Mouse (Mus musculus): ENCODE measurements around the gene 6030498E09Rik. TPM values are rescaled to one million over a fixed set of nuclear protein-coding genes. Genes with fewer than 3 reads are reported as not detected.

Gene 6030498E09Rik
- polyA plus RNA-seq, 2 experiments: not detected

GRCm38 (mm10) chrX:38996265-38996664 lies 223.8 kb downstream of the 6030498E09Rik start:
- 82% methylated on average over 5 of the region's 5 CpGs for WGBS
- Histone ChIP-seq H3K9me3 (ENCODE audit: control insufficient read depth, low read length) (no peaks in the 10 kb centered on the region), H3K4me3 (replicated peaks; ENCODE audit: low read length) (no peak overlapping the region), H3K27me3 (ENCODE audit: control insufficient read depth, insufficient read depth, low read length) (no peaks in the 10 kb centered on the region), H3K4me1 (ENCODE audit: control insufficient read depth, insufficient read depth, low read length) (no peaks in the 10 kb centered on the region), H3K4me2 (replicated peaks; ENCODE audit: low read depth, low read length, severe bottlenecking) (no peak overlapping the region), H3K36me3 (ENCODE audit: control insufficient read depth, insufficient read depth, low read length) (no peaks in the 10 kb centered on the region), H3K27ac (replicated peaks; ENCODE audit: low read depth, low read length) (no peak overlapping the region), H3K9ac (ENCODE audit: low read depth, low read length, severe bottlenecking) (no peak overlapping the region)
- DNase-seq (ENCODE audit: low spot score): no peak
- no peak for TF ChIP-seq POLR2A (IDR thresholded peaks at IDR 0.05; ENCODE audit: borderline replicate concordance, extremely low read depth, insufficient read depth, insufficient read length)
- ATAC-seq (ENCODE audit: low FRiP score, low read depth): no peak

Small RNAs within 50 kb of the gene (microRNA-seq; reads per million reads assigned to microRNA genes)
- gene Gm25642: not detected

Other genes starting within 250 kb of the 6030498E09Rik start
- gene Cul4b, start 196.5 kb upstream of the 6030498E09Rik start, polyA plus RNA-seq (2012; rRNA removed): 16.7 and 21.6 TPM in 2 replicates
- 33.0 and 35.7 TPM in 2 replicates for gene Cul4b, start 196.5 kb upstream of the 6030498E09Rik start, polyA plus RNA-seq (2014; fragmentation: Nextera tagmentation; extraction: Ambion mirVana)
- 57.7 and 79.3 TPM in 2 replicates for gene Mcts1, start 172.1 kb upstream of the 6030498E09Rik start, polyA plus RNA-seq (2012; rRNA removed)
- 93.1 and 96.4 TPM in 2 replicates for gene Mcts1, start 172.1 kb upstream of the 6030498E09Rik start, polyA plus RNA-seq (2014; fragmentation: Nextera tagmentation; extraction: Ambion mirVana)
- 17.6 and 27.2 TPM in 2 replicates for gene C1galt1c1, start 137.6 kb upstream of the 6030498E09Rik start, polyA plus RNA-seq (2012; rRNA removed)
- 26.0 and 26.6 TPM in 2 replicates for gene C1galt1c1, start 137.6 kb upstream of the 6030498E09Rik start, polyA plus RNA-seq (2014; fragmentation: Nextera tagmentation; extraction: Ambion mirVana)

All from limb, embryonic 14.5 days (tissue).